Mouse (Mus musculus): ENCODE data around the gene Pccb.
A peak's percentile ranks its signal among the peaks of the same experiment; 100 is the strongest.

Gene Pccb

GRCm38 (mm10) chr9:101042249-101042648 is 7.6 kb upstream of the Pccb start:
- no peak for DNase-seq

- no peak for DNase-seq
These were observed 6.8 kb upstream of the Pccb start for GRCm38 (mm10) chr9:101041508-101041907.

GRCm38 (mm10) chr9:101038634-101039033 is 3.9 kb upstream of the Pccb start:
- no peak for DNase-seq

- no peak for DNase-seq
These were observed 2.7 kb upstream of the Pccb start for GRCm38 (mm10) chr9:101037396-101037795.

GRCm38 (mm10) chr9:101036876-101037275 is 2.2 kb upstream of the Pccb start:
- no peak for DNase-seq

GRCm38 (mm10) chr9:101035836-101036596 is 1.3 kb upstream of the Pccb start:
- no peak for DNase-seq

- DNase-seq = no peak
These were observed 794 bp downstream of the Pccb start for GRCm38 (mm10) chr9:101033761-101034447.

- no peak for DNase-seq
These were observed 15.9 kb downstream of the Pccb start for GRCm38 (mm10) chr9:101018768-101019167.

- DNase-seq = no peak
These were observed 16.8 kb downstream of the Pccb start for GRCm38 (mm10) chr9:101017734-101018516.

GRCm38 (mm10) chr9:101015324-101015723 is 19.4 kb downstream of the Pccb start:
- no peak for DNase-seq

- no peak for DNase-seq
These were observed 22.3 kb downstream of the Pccb start for GRCm38 (mm10) chr9:101012433-101012832.

- no peak for DNase-seq
These were observed 28.8 kb downstream of the Pccb start for GRCm38 (mm10) chr9:101005866-101006265.

- DNase-seq = no peak
These were observed 31.4 kb downstream of the Pccb start for GRCm38 (mm10) chr9:101003302-101003701.

GRCm38 (mm10) chr9:101002841-101003240 is 31.9 kb downstream of the Pccb start:
- no peak for DNase-seq

GRCm38 (mm10) chr9:101002053-101002452 is 32.6 kb downstream of the Pccb start:
- DNase-seq = peak; percentile 55

- DNase-seq = no peak
These were observed 37.6 kb downstream of the Pccb start for GRCm38 (mm10) chr9:100997138-100997537.

GRCm38 (mm10) chr9:100993937-100994336 is 40.8 kb downstream of the Pccb start:
- peak; percentile 40 for DNase-seq

- DNase-seq = no peak
These were observed 42.5 kb downstream of the Pccb start for GRCm38 (mm10) chr9:100992191-100992590.

GRCm38 (mm10) chr9:100991321-100991720 is 43.4 kb downstream of the Pccb start:
- no peak for DNase-seq

GRCm38 (mm10) chr9:100990609-100991008 is 44.1 kb downstream of the Pccb start:
- DNase-seq = no peak

- no peak for DNase-seq
These were observed 46.8 kb downstream of the Pccb start for GRCm38 (mm10) chr9:100987850-100988249.

- DNase-seq = no peak
These were observed 47.7 kb downstream of the Pccb start for GRCm38 (mm10) chr9:100987006-100987405.
